Mouse (Mus musculus): ENCODE results near the gene Fam217b. TPM values are rescaled to one million over a fixed set of nuclear protein-coding genes. Genes with fewer than 3 reads are reported as not detected.

Fam217b gene
- polyA plus RNA-seq, 1 experiment from 2014 or later = 14.2 TPM

- WGBS = 6% methylated on average over 2 of the region's 2 CpGs
- no peaks in the 10 kb centered on the region for H3K9me3 ChIP-seq
These were observed 35.9 kb downstream of the Fam217b start for GRCm38 (mm10) chr2:178450236-178450635.

GRCm38 (mm10) chr2:178450961-178451360, 36.6 kb downstream of the Fam217b start:
- H3K27me3 ChIP-seq (replicated peaks) = no peaks in the 10 kb centered on the region
- H3K4me2 ChIP-seq = no peak overlapping the region
- no peak overlapping the region for H3K27ac ChIP-seq
- H3K4me1 ChIP-seq = peaks cover 9% of the 10 kb centered on the region
- no peak for ATAC-seq (replicated peaks)
- H3K36me3 ChIP-seq (replicated peaks) = no peaks in the 10 kb centered on the region
- no peak overlapping the region for H3K4me3 ChIP-seq
- no peaks in the 10 kb centered on the region for H3K9me3 ChIP-seq
- no peak overlapping the region for H3K9ac ChIP-seq
- WGBS = 69% methylated on average over 10 of the region's 10 CpGs

More at GRCm38 (mm10) chr2:178450236-178450635, 35.9 kb downstream of the Fam217b start:
- Histone ChIP-seq H3K4me2 (no peak overlapping the region), H3K4me1 (peaks cover 5% of the 10 kb centered on the region), H3K36me3 (replicated peaks) (no peaks in the 10 kb centered on the region), H3K4me3 (no peak overlapping the region), H3K27ac (no peak overlapping the region), H3K9ac (no peak overlapping the region), H3K27me3 (replicated peaks) (no peaks in the 10 kb centered on the region)
- no peak for ATAC-seq (replicated peaks)

GRCm38 (mm10) chr2:178454664-178455516, 40.6 kb downstream of the Fam217b start:
- 31% methylated on average over 17 of the region's 17 CpGs for WGBS
- ATAC-seq (replicated peaks) = peak; percentile 77
- Histone ChIP-seq H3K27ac (peak overlapping the region; percentile 39), H3K9ac (no peak overlapping the region), H3K4me2 (peak overlapping the region; percentile 20; the same call in 1 of the 2 replicates), H3K4me3 (no peak overlapping the region), H3K4me1 (peaks cover 9% of the 10 kb centered on the region), H3K9me3 (no peaks in the 10 kb centered on the region), H3K36me3 (replicated peaks) (no peaks in the 10 kb centered on the region), H3K27me3 (replicated peaks) (no peaks in the 10 kb centered on the region)

- no peaks in the 10 kb centered on the region for H3K9me3 ChIP-seq
- H3K4me3 ChIP-seq = no peak overlapping the region
- WGBS = 94% methylated on average over 6 of the region's 6 CpGs
- H3K36me3 ChIP-seq (replicated peaks) = no peaks in the 10 kb centered on the region
- H3K4me1 ChIP-seq = peaks cover 9% of the 10 kb centered on the region
- H3K27ac ChIP-seq = no peak overlapping the region
- no peak overlapping the region for H3K9ac ChIP-seq
- H3K4me2 ChIP-seq = no peak overlapping the region
- no peaks in the 10 kb centered on the region for H3K27me3 ChIP-seq (replicated peaks)
- ATAC-seq (replicated peaks) = no peak
These were observed 43.1 kb downstream of the Fam217b start for GRCm38 (mm10) chr2:178457414-178457813.

- Histone ChIP-seq H3K4me2 (no peak overlapping the region), H3K36me3 (replicated peaks) (no peaks in the 10 kb centered on the region), H3K27ac (no peak overlapping the region), H3K4me3 (no peak overlapping the region), H3K9me3 (no peaks in the 10 kb centered on the region), H3K27me3 (replicated peaks) (no peaks in the 10 kb centered on the region), H3K9ac (no peak overlapping the region), H3K4me1 (peaks cover 3% of the 10 kb centered on the region; the same call in 1 of the 2 replicates)
- WGBS = 65% methylated on average over 5 of the region's 5 CpGs
- ATAC-seq (replicated peaks) = no peak
These were observed 46.0 kb downstream of the Fam217b start for GRCm38 (mm10) chr2:178460353-178460752.

GRCm38 (mm10) chr2:178471546-178472480, 57.5 kb downstream of the Fam217b start:
- no peak overlapping the region for H3K9ac ChIP-seq
- ATAC-seq (replicated peaks) = no peak
- no peak overlapping the region for H3K4me3 ChIP-seq
- no peaks in the 10 kb centered on the region; the same call in 1 of the 2 replicates for H3K4me1 ChIP-seq
- H3K36me3 ChIP-seq (replicated peaks) = no peaks in the 10 kb centered on the region
- no peak overlapping the region for H3K4me2 ChIP-seq
- no peaks in the 10 kb centered on the region for H3K27me3 ChIP-seq (replicated peaks)
- H3K27ac ChIP-seq = no peak overlapping the region
- WGBS = 74% methylated on average over 17 of the region's 17 CpGs
- no peaks in the 10 kb centered on the region for H3K9me3 ChIP-seq

GRCm38 (mm10) chr2:178473916-178474315, 59.6 kb downstream of the Fam217b start:
- H3K4me1 ChIP-seq = no peaks in the 10 kb centered on the region; the same call in 1 of the 2 replicates
- no peaks in the 10 kb centered on the region for H3K27me3 ChIP-seq (replicated peaks)
- H3K9me3 ChIP-seq = no peaks in the 10 kb centered on the region
- no peaks in the 10 kb centered on the region for H3K36me3 ChIP-seq (replicated peaks)
- H3K4me2 ChIP-seq = no peak overlapping the region
- no peak overlapping the region for H3K4me3 ChIP-seq
- H3K27ac ChIP-seq = no peak overlapping the region
- WGBS = 64% methylated on average over 10 of the region's 10 CpGs
- no peak for ATAC-seq (replicated peaks)
- no peak overlapping the region for H3K9ac ChIP-seq

Other genes starting within 250 kb of the Fam217b start
- gene Sycp2, start 6.8 kb upstream of the Fam217b start, polyA plus RNA-seq (2015; fragmentation: Nextera tagmentation; extraction: Ambion mirVana) = 0.36 and 0.57 TPM in 2 replicates
- gene Ppp1r3d, start 52 bp upstream of the Fam217b start, polyA plus RNA-seq (2015; fragmentation: Nextera tagmentation; extraction: Ambion mirVana) = 2.9 and 3.4 TPM in 2 replicates
- 0.27 and 0.28 TPM in 2 replicates for gene Cdh26, start 16.0 kb downstream of the Fam217b start, polyA plus RNA-seq (2015; fragmentation: Nextera tagmentation; extraction: Ambion mirVana)

Data from midbrain, embryonic 15.5 days (tissue).